Mouse (Mus musculus) ES-Bruce4 (cell line): ENCODE results near the gene Grin3a. TPM values are rescaled to one million over a fixed set of nuclear protein-coding genes. Genes with fewer than 3 reads are reported as not detected.
A peak's percentile ranks its signal among the peaks of the same experiment; 100 is the strongest.
"Not testable (repeated sequence)": the region's sequence is repeated elsewhere in the genome, so short reads cannot be mapped to it uniquely, and the experiment has no call there.

Source experiments
- H3K27ac ChIP-seq: 2 replicates; pipeline ENCODE4 v1.5.1; 2012; ENCODE audit warnings: low read length, inconsistent platforms; ENCODE audit not compliant: insufficient read depth
- H3K27me3 ChIP-seq: 2 replicates; pipeline ENCODE4 v1.6.1; 2012; ENCODE audit warnings: mild to moderate bottlenecking, low read length, inconsistent platforms; ENCODE audit not compliant: control insufficient read depth, poor library complexity, insufficient read depth, severe bottlenecking
- H3K36me3 ChIP-seq: 2 replicates; pipeline ENCODE4 v1.6.1; 2012; ENCODE audit warnings: inconsistent platforms, mild to moderate bottlenecking, low read length, moderate library complexity; ENCODE audit not compliant: control insufficient read depth, poor library complexity, insufficient read depth, severe bottlenecking
- H3K4me1 ChIP-seq: one replicate; pipeline ENCODE4 v1.8.1; 2011; ENCODE audit warnings: low read length; ENCODE audit not compliant: control insufficient read depth, insufficient read depth
- H3K4me3 ChIP-seq: 2 replicates; pipeline ENCODE4 v1.5.1; 2011; ENCODE audit warnings: low read depth, mild to moderate bottlenecking, low read length
- H3K9ac ChIP-seq: 2 replicates; pipeline ENCODE4 v1.6.1; 2012; ENCODE audit warnings: low read depth, mild to moderate bottlenecking, inconsistent platforms; ENCODE audit not compliant: poor library complexity, severe bottlenecking
- H3K9me3 ChIP-seq: replicated peaks from 2 replicates; pipeline ENCODE4 v1.6.1; 2012; ENCODE audit warnings: mild to moderate bottlenecking, low read length, inconsistent platforms; ENCODE audit not compliant: control insufficient read depth, poor library complexity, insufficient read depth, severe bottlenecking
- CTCF ChIP-seq: IDR thresholded peaks from one replicate; pipeline ENCODE4 v1.8.1; 2011; ENCODE audit warnings: low read depth, low read length
- EP300 ChIP-seq: IDR thresholded peaks from 2 replicates; pipeline ENCODE4 v1.6.1; 2011; ENCODE audit warnings: low read depth, low read length; ENCODE audit not compliant: insufficient read depth
- POLR2A ChIP-seq: IDR thresholded peaks from one replicate; pipeline ENCODE4 v1.8.1; 2011; ENCODE audit warnings: low read length; ENCODE audit not compliant: insufficient read depth
- polyA plus RNA-seq: library from polyadenylated mRNA; stranded (reverse); fragments of >200 nt; gene quantifications from 2 replicates; pipeline ENCODE4 v1.2.4, GENCODE M21; 2011; ENCODE audit warnings: low read depth; ENCODE audit not compliant: missing spikeins, insufficient read depth, insufficient read length

Grin3a gene
- polyA plus RNA-seq, 1 experiment = not detected

DNA sequence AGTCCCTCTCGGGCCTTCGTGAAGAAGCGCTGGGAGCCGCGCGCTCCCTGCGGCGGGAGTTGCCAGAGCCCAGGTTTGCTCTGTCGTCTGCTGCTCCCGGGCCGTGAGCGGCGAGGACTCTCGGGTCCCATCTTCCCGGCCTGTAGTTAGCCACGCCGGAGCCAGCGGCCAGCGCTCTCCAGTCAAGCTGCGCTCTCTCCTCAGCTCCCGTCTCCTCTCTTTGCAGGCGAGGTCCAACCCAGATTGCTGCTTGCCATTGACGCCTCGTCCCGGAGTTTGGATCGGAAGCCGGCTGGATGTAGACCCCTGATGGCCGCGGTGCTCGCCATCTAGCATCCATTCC is 213.4 kb downstream of the Grin3a start:
- Histone ChIP-seq H3K9ac (peak overlapping the region; percentile 89), H3K9me3 (no peaks in the 10 kb centered on the region), H3K36me3 (peaks cover 10% of the 10 kb centered on the region), H3K4me1 (no peaks in the 10 kb centered on the region), H3K4me3 (peak overlapping the region; percentile 97), H3K27me3 (no peaks in the 10 kb centered on the region), H3K27ac (peak overlapping the region; percentile 5; the same call in 1 of the 2 replicates)
- TF ChIP-seq EP300 (no peak), CTCF (no peak), POLR2A (no peak)

DNA sequence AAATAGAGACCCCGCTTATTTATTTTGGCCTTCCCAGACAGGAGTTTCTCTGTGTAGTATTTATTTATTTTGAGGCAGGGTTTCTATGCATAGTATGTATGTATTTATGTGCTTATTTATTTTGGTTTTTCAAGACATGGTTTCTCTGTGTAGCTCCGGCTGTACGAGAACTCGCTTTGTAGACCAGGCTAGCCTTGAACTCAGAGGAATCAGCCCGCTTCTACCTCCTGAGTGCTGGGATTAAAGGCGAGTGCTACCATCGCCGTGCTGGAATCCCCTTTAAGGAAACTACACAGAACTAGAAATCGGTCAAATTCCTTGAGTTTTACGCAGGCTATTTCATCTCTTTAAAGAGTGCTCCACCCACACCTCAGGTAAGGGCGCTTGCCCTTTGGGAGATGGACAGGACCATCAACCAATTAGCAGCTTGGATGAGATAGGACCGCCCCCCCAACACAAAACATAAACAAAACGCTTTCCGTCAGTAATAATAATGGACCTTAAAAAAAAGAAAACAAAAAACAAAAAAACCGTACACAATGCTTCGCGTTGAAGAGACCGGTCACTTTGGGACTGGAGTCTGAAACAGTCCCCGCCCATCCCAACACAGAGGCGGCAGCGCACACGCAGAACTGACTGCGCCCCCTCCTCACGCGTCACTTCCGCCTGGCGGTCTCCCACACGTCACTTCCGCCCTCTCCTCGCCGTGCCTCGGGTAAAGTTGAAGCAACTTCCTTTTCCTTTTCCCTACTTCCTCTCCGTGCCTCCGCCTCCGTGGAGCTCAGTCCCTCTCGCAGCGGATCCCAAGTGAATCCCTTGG is 214.0 kb downstream of the Grin3a start, which contains the start of gene Rnf20:
TSS of gene Rnf20 (plus strand) at position 688 of the 820 bp plus-strand sequence.
- Histone ChIP-seq H3K27me3 (no peaks in the 10 kb centered on the region), H3K36me3 (peaks cover 10% of the 10 kb centered on the region), H3K4me1 (no peaks in the 10 kb centered on the region), H3K9me3 (no peaks in the 10 kb centered on the region), H3K9ac (peak within 1 kb of the TSS; percentile 89), H3K27ac (peak within 1 kb of the TSS; percentile 5; the same call in 1 of the 2 replicates), H3K4me3 (peak within 1 kb of the TSS; percentile 97)
- TF ChIP-seq CTCF (no peak), POLR2A (no peak), EP300 (no peak)

DNA sequence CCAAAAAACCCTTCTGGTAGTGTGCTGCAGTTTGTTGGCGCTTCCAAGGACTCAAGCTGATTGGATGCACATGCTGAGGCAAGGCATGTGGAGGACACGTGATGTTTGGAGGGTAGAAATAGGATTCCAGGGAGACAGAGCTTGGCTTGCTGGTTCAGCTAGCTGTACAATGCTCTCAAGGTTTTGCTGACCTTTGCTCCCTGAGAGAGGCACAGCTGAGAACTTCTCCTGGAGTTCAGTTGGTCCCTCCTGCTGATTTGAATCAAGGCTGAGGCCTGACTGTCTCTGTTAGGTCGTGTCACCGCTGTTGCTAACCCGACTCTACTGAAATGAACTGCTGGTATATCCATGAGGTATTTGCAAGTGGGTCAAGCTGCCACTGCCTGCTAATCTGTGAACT is 216.6 kb downstream of the Grin3a start:
- TF ChIP-seq CTCF (no peak), EP300 (no peak), POLR2A (no peak)
- Histone ChIP-seq H3K27ac (no peak overlapping the region), H3K4me3 (no peak overlapping the region), H3K9ac (no peak overlapping the region), H3K27me3 (no peaks in the 10 kb centered on the region), H3K4me1 (no peaks in the 10 kb centered on the region), H3K9me3 (no peaks in the 10 kb centered on the region), H3K36me3 (0 out of 2 replicates have a peak, but pooled peaks cover 3% of the 10 kb centered on the region)

DNA sequence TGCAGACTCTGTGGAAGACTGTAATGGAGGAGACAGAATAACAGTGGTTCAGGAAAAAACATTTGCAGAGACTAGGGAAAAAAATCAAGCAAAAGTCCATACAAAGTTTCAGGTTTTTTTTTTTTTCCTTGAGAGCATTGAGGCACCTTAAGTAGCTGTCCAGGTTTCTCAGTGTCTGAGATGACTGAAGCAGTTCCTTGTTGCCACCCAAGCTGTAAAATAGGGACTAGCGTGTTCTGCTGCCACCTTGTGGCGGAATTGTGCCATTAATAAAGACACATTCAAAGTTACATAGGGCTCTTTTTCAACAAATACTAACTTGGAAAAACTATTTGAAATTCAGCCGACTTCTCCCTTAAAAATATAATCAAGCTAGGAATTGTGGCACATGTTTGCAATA is 218.6 kb downstream of the Grin3a start:
- Histone ChIP-seq H3K27me3 (no peaks in the 10 kb centered on the region), H3K9me3 (no peaks in the 10 kb centered on the region), H3K27ac (no peak overlapping the region), H3K4me3 (no peak overlapping the region), H3K4me1 (no peaks in the 10 kb centered on the region), H3K9ac (no peak overlapping the region), H3K36me3 (no peaks in the 10 kb centered on the region)
- no peak for TF ChIP-seq CTCF
- no peak for TF ChIP-seq EP300
- no peak for TF ChIP-seq POLR2A

DNA sequence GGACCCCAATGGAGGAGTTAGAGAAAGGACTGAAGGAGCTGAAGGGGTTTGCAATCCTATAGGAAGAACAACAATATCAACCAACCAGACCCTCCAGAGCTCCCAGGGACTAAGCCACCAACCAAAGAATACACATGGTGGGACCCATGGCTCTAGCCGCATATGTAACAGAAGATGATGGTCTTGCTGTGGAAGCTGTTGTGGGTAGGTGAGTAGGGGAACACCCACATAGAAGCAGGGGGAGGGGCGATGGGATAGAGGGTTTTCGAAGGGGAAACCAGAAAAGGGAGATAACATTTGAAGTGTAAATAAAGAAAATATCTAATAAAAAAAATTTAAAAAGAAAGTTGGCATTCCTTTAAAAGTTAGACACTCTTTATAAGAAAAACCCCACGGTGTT is 220.6 kb downstream of the Grin3a start:
- not testable (repeated sequence) for H3K4me1 ChIP-seq, H3K4me3 ChIP-seq, H3K27ac ChIP-seq, H3K9ac ChIP-seq, H3K27me3 ChIP-seq, H3K36me3 ChIP-seq, H3K9me3 ChIP-seq

DNA sequence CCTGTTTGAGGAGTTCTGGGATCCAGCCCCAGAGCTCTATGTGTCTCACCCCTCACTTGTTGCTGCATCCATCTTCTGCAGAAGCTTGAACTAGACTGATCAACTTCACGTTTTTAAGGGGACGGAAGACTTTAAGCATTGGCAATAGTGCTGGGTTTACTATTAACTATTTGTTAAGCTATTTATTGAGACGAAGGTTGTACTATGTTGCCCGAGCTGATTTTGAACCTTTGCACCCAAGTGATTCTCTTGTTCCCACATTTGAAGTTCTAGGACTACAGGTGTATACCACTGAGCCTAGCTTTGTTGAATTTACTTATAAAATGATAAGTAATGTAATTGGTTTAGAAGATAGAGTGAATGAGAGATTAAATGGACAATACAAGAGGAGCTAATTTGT is 221.6 kb downstream of the Grin3a start:
- no peaks in the 10 kb centered on the region for H3K4me1 ChIP-seq
- no peak overlapping the region for H3K27ac ChIP-seq
- H3K27me3 ChIP-seq = no peaks in the 10 kb centered on the region
- peaks cover 5% of the 10 kb centered on the region for H3K9me3 ChIP-seq
- TF ChIP-seq EP300 (no peak), POLR2A (no peak), CTCF (no peak)
- H3K36me3 ChIP-seq = no peaks in the 10 kb centered on the region
- no peak overlapping the region for H3K9ac ChIP-seq
- no peak overlapping the region for H3K4me3 ChIP-seq
